Mouse (Mus musculus) embryonic fibroblast, embryonic 13.5 days (primary cell): ENCODE results near the gene Vps16.

Experiments
- CTCF ChIP-seq: IDR thresholded peaks from 2 replicates; pipeline ENCODE4 v1.5.1; 2011; ENCODE audit warnings: mild to moderate bottlenecking, control low read depth, low read length, moderate library complexity, borderline replicate concordance; ENCODE audit not compliant: insufficient read depth
- POLR2A ChIP-seq: IDR thresholded peaks from 2 replicates; pipeline ENCODE4 v1.6.1; 2011; ENCODE audit warnings: low read depth, mild to moderate bottlenecking, control low read depth, low read length, moderate library complexity

GRCm38 (mm10) chr2:130466438-130466837, 42.3 kb downstream of the Vps16 start:
- TF ChIP-seq POLR2A (no peak), CTCF (no peak)
